Mouse (Mus musculus): ENCODE data around the gene Phgdh.

Gene Phgdh

GRCm38 (mm10) chr3:98283205-98283604 lies 56.6 kb downstream of the Phgdh start:
- no peak for DNase-seq

- no peak for DNase-seq
These were observed 57.4 kb downstream of the Phgdh start for GRCm38 (mm10) chr3:98282422-98282821.

GRCm38 (mm10) chr3:98280933-98281678 lies 58.7 kb downstream of the Phgdh start:
- DNase-seq = peak; percentile 52 to 62

- DNase-seq = peak; percentile 65 to 70
These were observed 59.4 kb downstream of the Phgdh start, which contains the start of gene Hmgcs2 for GRCm38 (mm10) chr3:98280204-98280932. TSS of gene Hmgcs2 (plus strand) at chr3:98280435.

- DNase-seq = no peak
These were observed 60.1 kb downstream of the Phgdh start for GRCm38 (mm10) chr3:98279682-98280081.

- DNase-seq = peak in 1 of 2 experiments; percentile 17
These were observed 66.0 kb downstream of the Phgdh start for GRCm38 (mm10) chr3:98273623-98274398.

GRCm38 (mm10) chr3:98267249-98267651 lies 72.5 kb downstream of the Phgdh start:
- peak; percentile 62 to 76 for DNase-seq

Measured in lung, adult 18-20 months (tissue).